Mouse (Mus musculus) megakaryocyte, embryonic 14.5 days (primary cell): ENCODE measurements around the gene Gm20388.

Experiments
- FLI1 ChIP-seq: IDR thresholded peaks from 2 replicates; pipeline ENCODE4 v1.6.1; 2012; ENCODE audit warnings: low read length, inconsistent platforms, mixed read lengths
- GATA1 ChIP-seq: IDR thresholded peaks from 3 replicates; pipeline ENCODE4 v1.6.1; 2012; ENCODE audit warnings: mixed read lengths, low read length, inconsistent platforms, borderline replicate concordance

GRCm38 (mm10) chr8:120015916-120016315 lies 105.3 kb downstream of the Gm20388 start:
- no peak for TF ChIP-seq GATA1
- no peak for TF ChIP-seq FLI1
